Mouse (Mus musculus) brain, adult 10 weeks (tissue): ENCODE measurements around the gene Gm3573. TPM values are rescaled to one million over a fixed set of nuclear protein-coding genes. Genes with fewer than 3 reads are reported as not detected.

ENCODE experiments used
- polyA plus RNA-seq: library from polyadenylated mRNA; stranded (reverse); fragments of 350-450 nt; fragmentation: Illumina TruSeq; extraction: RNeasy Lipid Tissue Mini Kit (QIAGEN cat#74804); gene quantifications from one replicate; pipeline ENCODE4 v1.2.3, GENCODE M21; 2015; ENCODE audit warnings: low read depth, low replicate concordance

Gene Gm3573
- not detected for polyA plus RNA-seq

DNA sequence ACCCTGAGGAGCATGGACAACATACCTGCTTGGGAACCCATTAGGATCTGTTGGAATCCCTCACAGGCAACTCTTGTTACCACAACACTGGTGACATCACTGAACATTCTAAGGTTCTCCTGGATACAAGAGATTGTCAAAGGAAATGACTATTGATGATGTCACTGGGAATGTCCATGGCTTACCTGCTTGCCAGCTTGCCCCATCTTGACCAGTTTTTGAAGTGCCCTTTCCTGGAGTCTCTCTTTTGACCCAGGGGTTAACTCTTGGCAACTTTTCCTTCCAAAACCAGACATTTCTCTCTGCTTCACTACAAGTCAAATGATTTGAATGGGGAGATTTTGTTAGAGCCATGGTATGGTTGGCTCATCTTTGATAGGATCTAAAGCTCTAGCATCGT is at the start of gene Gm3573:
Gene Gm3573, minus strand, starts transcription at position 101 of the 400 bp plus-strand sequence.

GRCm38 (mm10) chr14:42162522-42162921 is 28.1 kb downstream of the Gm3573 start, which contains the start of gene Gm17027:
Gm17027 (minus strand) TSS chr14:42162622.

Other genes with a start within 250 kb of the Gm3573 start
- gene 1700024B05Rik, start 246.8 kb downstream of the Gm3573 start, polyA plus RNA-seq = not detected
- not detected for gene Gm6401, start 222.9 kb downstream of the Gm3573 start, polyA plus RNA-seq
- gene Gm3543, start 207.5 kb downstream of the Gm3573 start, polyA plus RNA-seq = not detected
- gene Gm7951, start 73.4 kb downstream of the Gm3573 start, polyA plus RNA-seq = not detected
- gene Gm17027, start 28.2 kb downstream of the Gm3573 start, polyA plus RNA-seq = not detected
- gene Gm17026, start 69.3 kb upstream of the Gm3573 start, polyA plus RNA-seq = not detected
- gene Gm9611, start 106.6 kb upstream of the Gm3573 start, polyA plus RNA-seq = not detected
- gene Gm7995, start 119.4 kb upstream of the Gm3573 start, polyA plus RNA-seq = not detected
- gene Gm8005, start 248.9 kb upstream of the Gm3573 start, polyA plus RNA-seq = not detected